Mouse (Mus musculus) forebrain, embryonic 14.5 days (tissue): ENCODE results near the gene Rgs3. TPM values are rescaled to one million over a fixed set of nuclear protein-coding genes. Genes with fewer than 3 reads are reported as not detected.

Source experiments
- ATAC-seq: fragments of 200-750 bp; cut with Nextera tagmentation; 2 replicates; pipeline ENCODE4 v1.8.0; 2017; ENCODE audit warnings: mild to moderate bottlenecking, moderate library complexity
- DNase-seq: peaks from one replicate; pipeline ENCODE4 v3.0.0-alpha.2; 2015; ENCODE audit warnings: low spot score
- H3K27ac ChIP-seq: fragments of 300-500 bp; sonication (generic); 2 replicates; pipeline ENCODE4 v1.5.1; 2014; ENCODE audit warnings: low read depth, mild to moderate bottlenecking, control low read depth, low read length, moderate library complexity
- H3K27me3 ChIP-seq: fragments of 300-500 bp; sonication (generic); replicated peaks from 2 replicates; pipeline ENCODE4 v1.6.1; 2014; ENCODE audit warnings: low read length, control low read depth, mixed read lengths; ENCODE audit not compliant: control insufficient read depth, insufficient read depth
- H3K36me3 ChIP-seq: fragments of 300-500 bp; sonication (generic); 2 replicates; pipeline ENCODE4 v1.6.1; 2014; ENCODE audit warnings: low read length, control low read depth; ENCODE audit not compliant: control insufficient read depth, insufficient read depth
- H3K4me1 ChIP-seq: fragments of 300-500 bp; sonication (generic); 2 replicates; pipeline ENCODE4 v1.6.1; 2014; ENCODE audit warnings: antibody characterized with exemption, low read length, control low read depth; ENCODE audit not compliant: control insufficient read depth, insufficient read depth
- H3K4me2 ChIP-seq: fragments of 300-500 bp; sonication (generic); 2 replicates; pipeline ENCODE4 v1.6.1; 2014; ENCODE audit warnings: mild to moderate bottlenecking, control low read depth, low read length
- H3K4me3 ChIP-seq: fragments of 300-500 bp; sonication (generic); 2 replicates; pipeline ENCODE4 v1.5.1; 2014; ENCODE audit warnings: low read depth, low read length, control low read depth
- H3K9ac ChIP-seq: fragments of 300-500 bp; sonication (generic); 2 replicates; pipeline ENCODE4 v1.6.1; 2014; ENCODE audit warnings: mild to moderate bottlenecking, low read length, control low read depth, moderate library complexity
- H3K9me3 ChIP-seq: fragments of 300-500 bp; sonication (generic); replicated peaks from 2 replicates; pipeline ENCODE4 v1.6.1; 2016; ENCODE audit warnings: low read length, control low read depth, mixed read lengths; ENCODE audit not compliant: control insufficient read depth
- WGBS: fragments of 180-500 bp; shearing (Covaris S2); extraction: QIAGEN DNeasy Blood & Tissue Kit; methylation state at CpG from one replicate; pipeline ENCODE4 v1.1.7; 2014; 5-methylcytosine and 5-hydroxymethylcytosine counted together
- polyA plus RNA-seq: library from polyadenylated mRNA; unstranded; fragments of >200 nt; fragmentation: Nextera tagmentation; extraction: Ambion mirVana; gene quantifications from 2 replicates; pipeline ENCODE4 v1.2.1, GENCODE M21; 2014

Gene Rgs3
- polyA plus RNA-seq, 1 experiment from 2014 or later: 44.8 TPM

DNA sequence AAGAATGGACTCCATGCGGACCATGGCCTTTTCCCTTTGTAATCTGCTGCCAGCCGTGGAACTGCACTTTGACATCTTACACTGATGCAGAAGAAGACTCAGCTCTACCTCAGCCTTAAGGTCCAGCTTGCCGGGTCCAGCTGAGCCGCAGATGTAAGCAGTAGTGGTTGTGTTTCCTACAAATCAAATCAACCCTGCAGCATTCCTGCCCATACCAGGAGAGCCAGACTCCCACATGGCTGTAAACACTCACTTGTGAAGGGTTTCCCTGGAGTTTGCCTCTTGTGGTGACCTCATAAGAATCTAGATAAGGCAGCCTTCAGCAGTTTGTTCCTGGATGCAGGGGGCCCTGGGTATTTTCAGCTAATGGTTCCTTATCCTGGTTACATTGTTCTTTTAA is 6.9 kb downstream of the Rgs3 start:
- H3K36me3 ChIP-seq: no peaks in the 10 kb centered on the region
- no peaks in the 10 kb centered on the region for H3K27me3 ChIP-seq
- no peak overlapping the region for H3K4me3 ChIP-seq
- H3K4me1 ChIP-seq: no peaks in the 10 kb centered on the region
- WGBS: 86% methylated on average over 4 of the region's 4 CpGs
- DNase-seq (no peak), ATAC-seq (no peak)
- H3K27ac ChIP-seq: no peak overlapping the region
- H3K4me2 ChIP-seq: no peak overlapping the region
- H3K9ac ChIP-seq: no peak overlapping the region
- H3K9me3 ChIP-seq: no peaks in the 10 kb centered on the region

GRCm38 (mm10) chr4:62567696-62568095 is 8.0 kb downstream of the Rgs3 start:
- 91% methylated on average over 6 of the region's 6 CpGs for WGBS
- Histone ChIP-seq H3K4me1 (no peaks in the 10 kb centered on the region), H3K27ac (no peak overlapping the region), H3K4me2 (no peak overlapping the region), H3K4me3 (no peak overlapping the region), H3K9ac (no peak overlapping the region), H3K9me3 (no peaks in the 10 kb centered on the region), H3K36me3 (no peaks in the 10 kb centered on the region), H3K27me3 (no peaks in the 10 kb centered on the region)
- no peak for ATAC-seq
- DNase-seq: no peak

DNA sequence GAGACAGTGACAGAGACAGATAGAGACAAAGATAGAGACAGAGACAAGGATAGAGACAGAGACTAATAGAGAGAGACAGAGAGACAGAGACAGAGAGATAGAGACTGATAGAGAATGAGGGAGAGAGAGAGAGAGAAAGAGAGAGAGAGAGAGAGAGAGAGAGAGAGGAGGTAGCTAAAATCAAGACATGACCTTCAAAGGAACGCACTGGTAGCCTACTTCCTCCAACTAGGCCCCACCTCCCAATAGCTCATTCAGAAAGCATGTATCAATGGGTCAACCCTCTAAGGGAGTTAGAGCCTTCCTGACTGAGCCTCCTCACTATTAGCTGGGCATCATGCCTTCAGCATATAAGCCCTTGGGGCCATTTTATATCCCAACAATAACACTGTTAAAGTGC is 8.7 kb downstream of the Rgs3 start:
- H3K4me3 ChIP-seq: no peak overlapping the region
- no peak overlapping the region for H3K27ac ChIP-seq
- no peaks in the 10 kb centered on the region for H3K9me3 ChIP-seq
- no peak for ATAC-seq
- no peak for DNase-seq
- H3K4me2 ChIP-seq: no peak overlapping the region
- H3K27me3 ChIP-seq: no peaks in the 10 kb centered on the region
- WGBS: 83% methylated on average over 1 of the region's 1 CpGs
- no peaks in the 10 kb centered on the region for H3K36me3 ChIP-seq
- no peak overlapping the region for H3K9ac ChIP-seq
- no peaks in the 10 kb centered on the region for H3K4me1 ChIP-seq

GRCm38 (mm10) chr4:62569603-62570002 is 10.0 kb downstream of the Rgs3 start:
- no peaks in the 10 kb centered on the region for H3K27me3 ChIP-seq
- no peak overlapping the region for H3K4me2 ChIP-seq
- DNase-seq (no peak), ATAC-seq (no peak)
- no peaks in the 10 kb centered on the region for H3K36me3 ChIP-seq
- H3K27ac ChIP-seq: no peak overlapping the region
- 91% methylated on average over 5 of the region's 5 CpGs for WGBS
- no peaks in the 10 kb centered on the region for H3K9me3 ChIP-seq
- H3K9ac ChIP-seq: no peak overlapping the region
- no peak overlapping the region for H3K4me3 ChIP-seq
- no peaks in the 10 kb centered on the region for H3K4me1 ChIP-seq

DNA sequence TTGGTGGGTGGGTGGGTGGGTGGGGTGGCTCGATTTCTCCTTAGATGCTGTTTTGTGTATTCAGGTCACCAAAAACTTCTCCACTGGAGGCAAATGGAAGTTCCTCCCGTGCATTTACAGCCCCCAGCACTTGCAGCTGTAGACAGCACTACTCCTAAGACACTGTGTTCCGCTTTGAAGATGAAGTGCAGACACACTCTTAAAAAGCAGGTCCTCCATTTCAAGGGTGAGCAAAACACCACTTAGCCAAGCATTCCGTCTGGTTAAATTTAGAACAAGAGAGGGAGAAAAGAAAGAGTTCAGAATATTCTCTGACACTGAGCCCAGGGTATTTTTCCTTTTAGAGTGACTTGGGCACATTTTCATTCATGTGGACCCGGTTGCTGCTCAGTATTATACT is 10.4 kb downstream of the Rgs3 start:
- no peak overlapping the region for H3K9ac ChIP-seq
- WGBS: 80% methylated on average over 5 of the region's 5 CpGs
- H3K4me2 ChIP-seq: no peak overlapping the region
- H3K36me3 ChIP-seq: no peaks in the 10 kb centered on the region
- H3K27ac ChIP-seq: no peak overlapping the region
- H3K4me3 ChIP-seq: no peak overlapping the region
- no peak for ATAC-seq
- DNase-seq: no peak
- H3K27me3 ChIP-seq: no peaks in the 10 kb centered on the region
- no peaks in the 10 kb centered on the region for H3K4me1 ChIP-seq
- H3K9me3 ChIP-seq: no peaks in the 10 kb centered on the region

DNA sequence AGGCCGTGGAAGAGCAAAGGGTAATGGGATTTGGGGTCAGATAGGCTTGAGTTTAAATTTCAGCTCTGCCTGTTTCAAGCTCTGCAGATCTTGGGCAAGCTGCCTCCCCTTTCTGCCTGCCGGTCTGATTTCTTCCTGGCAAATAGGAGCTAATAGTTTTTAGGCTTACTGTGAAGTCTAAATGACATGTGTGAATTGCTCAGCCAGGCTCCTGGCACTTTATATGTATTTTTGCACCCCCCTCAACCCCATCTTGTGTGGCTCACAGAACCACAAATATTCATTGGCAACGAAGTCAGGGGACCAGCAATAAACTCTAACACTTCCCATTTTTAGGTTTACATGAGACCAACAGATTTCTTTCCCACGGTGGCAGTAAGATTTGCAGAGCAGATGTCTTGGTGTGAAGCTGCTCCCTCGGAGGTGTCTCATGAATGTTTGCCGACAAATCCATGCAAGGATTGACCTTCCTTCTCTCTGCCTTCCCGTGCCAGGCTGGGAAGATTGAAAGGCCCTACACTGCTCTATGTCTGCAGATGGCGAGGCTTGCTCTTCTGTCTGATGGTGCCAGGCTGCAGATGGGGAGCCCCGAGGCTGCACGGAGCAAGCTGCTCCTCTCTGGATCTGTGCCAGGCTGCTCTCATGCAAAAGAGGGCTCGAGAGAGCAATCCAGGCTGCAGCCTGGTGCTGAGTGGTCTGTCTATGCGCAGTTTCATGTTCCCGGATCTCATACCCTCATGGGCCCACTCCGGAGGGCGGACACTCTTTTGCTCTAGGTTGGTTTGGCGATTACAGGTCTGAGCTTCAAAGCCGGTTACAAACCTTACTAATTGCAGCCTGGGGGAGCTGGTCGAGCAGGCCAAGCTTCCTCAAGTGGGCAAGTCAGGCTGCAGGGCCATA is 23.0 kb downstream of the Rgs3 start:
- 8% methylated on average over 18 of the region's 18 CpGs for WGBS

GRCm38 (mm10) chr4:62583265-62584092 is 23.8 kb downstream of the Rgs3 start:
- peak overlapping the region; percentile 54 for H3K9ac ChIP-seq
- H3K9me3 ChIP-seq: no peaks in the 10 kb centered on the region
- no peaks in the 10 kb centered on the region for H3K36me3 ChIP-seq
- H3K27me3 ChIP-seq: no peaks in the 10 kb centered on the region
- peak overlapping the region; percentile 64 for H3K4me2 ChIP-seq
- DNase-seq (peak; percentile 88), ATAC-seq (peak; percentile 87)
- peaks cover 34% of the 10 kb centered on the region for H3K4me1 ChIP-seq
- peak overlapping the region; percentile 37 for H3K4me3 ChIP-seq
- WGBS: under 1% methylated on average over 42 of the region's 42 CpGs
- peak overlapping the region; percentile 91 for H3K27ac ChIP-seq

More for the DNA sequence above, 23.0 kb downstream of the Rgs3 start:
- Histone ChIP-seq H3K9ac (peak overlapping the region; percentile 54), H3K27ac (peak overlapping the region; percentile 91), H3K4me1 (peaks cover 34% of the 10 kb centered on the region), H3K27me3 (no peaks in the 10 kb centered on the region), H3K4me2 (peak overlapping the region; percentile 64), H3K36me3 (no peaks in the 10 kb centered on the region), H3K4me3 (peak overlapping the region; percentile 37), H3K9me3 (no peaks in the 10 kb centered on the region)
- ATAC-seq (peak; percentile 95), DNase-seq (peak; percentile 97)

GRCm38 (mm10) chr4:62587067-62587466 is 27.4 kb downstream of the Rgs3 start:
- Histone ChIP-seq H3K9ac (no peak overlapping the region), H3K27ac (no peak overlapping the region), H3K36me3 (no peaks in the 10 kb centered on the region), H3K4me2 (no peak overlapping the region), H3K4me3 (no peak overlapping the region), H3K27me3 (no peaks in the 10 kb centered on the region), H3K9me3 (no peaks in the 10 kb centered on the region), H3K4me1 (peaks cover 33% of the 10 kb centered on the region)
- no peak for DNase-seq
- no peak for ATAC-seq
- 91% methylated on average over 8 of the region's 8 CpGs for WGBS
